Mouse (Mus musculus): ENCODE results near the gene D230025D16Rik. TPM values are rescaled to one million over a fixed set of nuclear protein-coding genes. Genes with fewer than 3 reads are reported as not detected.

D230025D16Rik gene
- polyA plus RNA-seq, 1 experiment from 2014 or later: 30.3 TPM

DNA sequence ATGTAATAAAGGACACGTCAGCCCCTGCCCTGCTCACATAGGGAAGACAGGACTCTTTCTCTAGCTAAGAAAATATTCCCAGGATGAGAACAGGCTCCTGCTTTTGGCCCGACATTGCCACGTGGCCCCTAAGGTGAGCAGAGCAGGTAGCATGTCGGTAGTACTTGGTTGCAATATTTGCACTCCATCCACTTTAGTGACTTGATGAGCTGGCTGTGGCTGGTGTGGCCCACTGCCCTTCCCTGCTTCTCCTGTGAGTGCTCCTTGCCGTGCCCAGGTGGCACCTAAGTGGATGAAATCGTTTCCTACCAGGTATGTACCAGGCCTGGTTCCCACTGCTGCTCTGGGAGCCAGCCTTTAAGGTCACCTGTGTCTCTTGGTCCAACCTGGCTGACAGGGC, 27.0 kb downstream of the D230025D16Rik start:
- Histone ChIP-seq H3K4me2 (no peak overlapping the region), H3K9me3 (replicated peaks) (no peaks in the 10 kb centered on the region), H3K27ac (replicated peaks) (no peak overlapping the region), H3K9ac (replicated peaks) (no peak overlapping the region), H3K4me3 (replicated peaks) (no peak overlapping the region), H3K4me1 (peaks cover 21% of the 10 kb centered on the region), H3K36me3 (peaks cover 57% of the 10 kb centered on the region), H3K27me3 (replicated peaks) (peaks cover 14% of the 10 kb centered on the region)
- 93% methylated on average over 6 of the region's 6 CpGs for WGBS
- ATAC-seq (ENCODE audit: low FRiP score): no peak

DNA sequence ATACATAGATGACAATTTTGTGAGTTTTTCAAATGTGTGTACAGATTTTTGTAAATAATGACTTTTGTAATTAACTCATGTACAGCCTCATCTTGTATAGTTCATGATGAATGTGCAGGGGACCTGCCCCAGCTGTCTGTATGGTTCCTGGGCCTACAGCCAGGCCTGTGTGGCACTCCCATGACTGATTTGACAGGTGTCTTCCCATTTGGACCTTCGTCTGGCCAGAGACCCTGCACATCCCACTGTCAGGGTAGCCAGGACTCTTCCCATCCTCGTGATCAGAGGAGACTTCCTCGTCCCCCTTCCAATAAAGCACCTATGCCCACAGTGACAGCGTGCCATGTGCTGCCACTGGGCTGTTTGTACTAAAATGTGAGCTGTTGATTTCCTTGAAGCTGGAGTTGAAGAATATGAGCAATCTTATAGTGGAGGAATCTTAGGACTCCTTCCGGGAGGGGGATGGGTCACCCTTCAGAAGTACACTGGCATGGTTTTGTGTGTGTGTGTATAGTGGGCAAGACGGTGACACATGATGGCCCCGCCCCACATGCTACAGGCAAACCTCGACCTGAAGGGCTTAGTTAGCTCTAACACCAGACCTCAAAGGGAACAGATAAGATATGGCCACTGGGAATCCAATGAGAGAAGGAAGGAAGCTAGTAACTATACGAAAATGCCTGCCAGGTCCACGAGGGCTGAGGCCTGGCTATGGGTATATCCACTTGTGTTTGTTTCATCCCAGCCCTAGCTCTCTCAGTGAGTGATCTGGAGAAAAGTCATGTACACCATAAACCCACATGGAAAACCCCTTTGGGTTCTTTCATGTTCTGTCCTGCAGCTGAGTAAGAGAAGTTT, 28.0 kb downstream of the D230025D16Rik start:
- Histone ChIP-seq H3K4me1 (peaks cover 21% of the 10 kb centered on the region), H3K27ac (replicated peaks) (no peak overlapping the region), H3K4me3 (replicated peaks) (no peak overlapping the region), H3K9ac (replicated peaks) (no peak overlapping the region), H3K9me3 (replicated peaks) (no peaks in the 10 kb centered on the region), H3K27me3 (replicated peaks) (peaks cover 21% of the 10 kb centered on the region), H3K4me2 (peak overlapping the region; percentile 97; the same call in 1 of the 2 replicates), H3K36me3 (peaks cover 48% of the 10 kb centered on the region)
- ATAC-seq (ENCODE audit: low FRiP score): no peak
- 94% methylated on average over 10 of the region's 10 CpGs for WGBS

DNA sequence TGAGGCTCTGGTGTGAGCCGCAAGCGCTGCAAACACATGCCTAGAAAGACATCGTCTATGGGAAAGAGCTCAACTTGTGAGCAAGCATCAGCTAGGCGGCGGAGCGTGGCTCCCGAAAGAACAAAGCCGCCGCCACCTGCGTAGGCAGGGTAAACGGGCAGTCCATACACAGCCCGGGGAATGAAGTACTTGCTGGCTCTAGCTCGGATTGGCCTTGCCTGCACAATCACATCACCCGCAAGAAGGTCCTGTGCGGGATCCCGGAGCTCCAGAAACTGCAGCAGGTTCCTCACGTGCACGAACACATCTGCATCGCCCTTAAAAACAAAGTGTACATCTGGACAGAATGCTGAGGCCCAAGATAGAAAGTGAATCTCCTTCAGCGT, 28.8 kb downstream of the D230025D16Rik start:
- ATAC-seq (ENCODE audit: low FRiP score): peak; percentile 13
- peaks cover 25% of the 10 kb centered on the region for H3K4me1 ChIP-seq
- WGBS: 30% methylated on average over 20 of the region's 20 CpGs
- peak overlapping the region; percentile 85 for H3K27ac ChIP-seq (replicated peaks)
- no peaks in the 10 kb centered on the region for H3K9me3 ChIP-seq (replicated peaks)
- peak overlapping the region; percentile 97 for H3K4me2 ChIP-seq
- peak overlapping the region; percentile 64 for H3K4me3 ChIP-seq (replicated peaks)
- H3K36me3 ChIP-seq: peaks cover 39% of the 10 kb centered on the region
- H3K9ac ChIP-seq (replicated peaks): peak overlapping the region; percentile 29; the same call in 1 of the 2 replicates
- peaks cover 30% of the 10 kb centered on the region for H3K27me3 ChIP-seq (replicated peaks)

DNA sequence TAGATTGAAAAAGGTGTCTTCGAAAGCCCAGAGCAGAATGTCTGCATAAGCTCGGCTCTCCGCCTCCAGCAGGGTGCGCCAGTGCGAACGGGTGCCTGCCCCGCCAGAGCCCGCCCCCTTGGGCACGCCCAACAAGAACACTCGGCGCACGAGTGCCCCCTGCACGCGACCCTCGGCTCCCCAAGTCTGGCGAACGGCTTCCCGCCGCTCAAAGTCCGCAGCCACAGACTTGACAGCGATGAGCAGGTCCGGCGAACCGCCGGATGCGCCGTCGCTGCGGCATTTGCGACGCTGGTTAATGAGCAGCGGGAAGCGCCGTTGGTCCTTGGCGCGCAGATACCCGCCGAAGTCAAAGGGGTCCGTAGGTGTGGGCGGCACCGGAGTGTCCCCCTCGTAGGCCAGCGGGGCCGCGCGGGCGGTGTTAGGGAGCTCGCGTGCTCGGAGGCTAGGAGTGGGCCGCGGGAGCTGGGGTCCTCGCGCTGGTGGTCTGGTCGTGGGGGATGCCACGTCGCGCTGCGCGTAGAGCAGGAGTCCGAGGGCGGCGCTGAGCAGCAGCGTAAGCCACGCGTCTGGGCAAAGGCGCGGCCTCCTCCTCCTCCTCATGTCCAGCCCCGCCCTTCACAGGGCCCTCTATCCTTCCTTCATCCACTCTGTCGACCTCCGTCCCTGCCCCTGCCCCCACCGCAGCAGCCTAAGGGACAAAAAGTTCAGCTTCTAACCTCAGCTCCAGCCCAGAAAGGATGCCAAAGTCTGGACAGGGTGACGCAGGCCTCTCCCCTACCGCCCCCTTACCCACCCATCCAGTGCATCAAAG, 29.4 kb downstream of the D230025D16Rik start:
- ATAC-seq (ENCODE audit: low FRiP score): peak; percentile 85
- Histone ChIP-seq H3K4me3 (replicated peaks) (peak overlapping the region; percentile 64), H3K4me2 (peak overlapping the region; percentile 97), H3K4me1 (peaks cover 31% of the 10 kb centered on the region), H3K9ac (replicated peaks) (peak overlapping the region; percentile 73), H3K27me3 (replicated peaks) (peaks cover 36% of the 10 kb centered on the region), H3K27ac (replicated peaks) (peak overlapping the region; percentile 85), H3K36me3 (peaks cover 33% of the 10 kb centered on the region), H3K9me3 (replicated peaks) (no peaks in the 10 kb centered on the region)
- under 1% methylated on average over 74 of the region's 74 CpGs for WGBS

DNA sequence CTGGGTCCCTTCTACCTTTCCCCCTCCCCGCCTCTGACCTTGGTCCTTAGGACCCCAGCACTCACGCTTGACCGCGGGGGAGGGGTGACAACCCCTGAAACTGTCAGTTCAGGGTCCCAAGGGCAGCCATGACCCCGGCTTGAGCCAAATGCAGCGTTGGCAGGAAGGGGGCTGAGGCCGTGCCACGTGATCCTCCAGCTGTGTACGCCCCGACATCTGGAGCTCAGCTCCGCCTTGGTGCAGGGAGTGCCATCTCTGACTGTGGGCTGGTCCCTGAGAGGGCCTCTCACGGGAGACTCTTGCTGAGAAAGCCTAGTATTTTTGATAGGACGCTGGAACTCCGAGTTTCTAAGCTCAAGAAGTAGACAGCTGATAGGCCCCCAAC, 30.0 kb downstream of the D230025D16Rik start, which contains the start of gene B3gnt9:
Gene B3gnt9, minus strand, starts transcription at position 188 of the 385 bp plus-strand sequence.
- Histone ChIP-seq H3K4me2 (peak within 1 kb of the TSS; percentile 97), H3K36me3 (peaks cover 27% of the 10 kb centered on the region), H3K9ac (replicated peaks) (peak within 1 kb of the TSS; percentile 73), H3K4me3 (replicated peaks) (peak within 1 kb of the TSS; percentile 64), H3K4me1 (peaks cover 37% of the 10 kb centered on the region), H3K27ac (replicated peaks) (peak within 1 kb of the TSS; percentile 85), H3K9me3 (replicated peaks) (no peaks in the 10 kb centered on the region), H3K27me3 (replicated peaks) (peaks cover 41% of the 10 kb centered on the region)
- ATAC-seq (ENCODE audit: low FRiP score): peak; percentile 34; the same call in 1 of the 2 replicates
- under 1% methylated on average over 14 of the region's 14 CpGs for WGBS

DNA sequence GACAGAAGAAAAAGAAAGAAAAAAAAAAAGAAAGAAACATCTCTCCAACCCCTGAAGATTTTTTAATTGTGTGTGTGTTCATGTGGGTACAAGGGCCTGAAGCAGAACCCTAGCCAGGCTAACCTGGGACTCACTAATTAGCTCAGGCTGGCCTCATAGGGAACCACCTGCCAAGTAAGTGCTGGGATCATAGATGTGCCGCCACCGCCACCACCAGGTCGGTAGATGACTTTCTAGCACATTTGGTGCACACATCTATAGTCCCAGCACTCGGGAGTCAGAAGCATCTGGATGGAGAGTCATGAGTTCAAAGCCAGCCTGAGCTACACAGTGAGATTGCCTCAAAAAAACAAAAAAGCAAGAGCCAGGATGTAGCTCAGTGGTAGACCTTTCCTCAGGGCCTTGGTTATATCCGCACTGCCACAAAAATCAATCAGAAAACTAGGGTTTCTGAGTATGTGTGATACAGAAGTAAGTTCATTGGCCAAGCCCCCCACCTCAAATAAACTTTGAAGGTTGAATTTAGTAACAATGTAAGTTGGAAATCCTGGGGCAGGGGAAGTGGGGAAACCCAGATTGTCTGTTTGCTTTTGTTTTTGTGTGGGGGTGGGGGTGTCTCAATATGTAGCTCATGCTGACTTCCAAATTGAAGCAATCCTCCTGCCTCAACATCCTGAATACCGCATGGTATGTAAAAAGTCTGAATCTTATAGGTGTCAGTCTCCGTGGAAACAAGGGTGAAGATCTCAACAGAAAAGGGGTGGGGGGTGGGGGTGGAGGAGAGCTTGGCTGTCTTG, 32.6 kb downstream of the D230025D16Rik start:
- Histone ChIP-seq H3K9me3 (replicated peaks) (no peaks in the 10 kb centered on the region), H3K36me3 (0 out of 2 replicates have a peak, but pooled peaks cover 4% of the 10 kb centered on the region), H3K9ac (replicated peaks) (no peak overlapping the region), H3K4me2 (no peak overlapping the region), H3K4me1 (peaks cover 38% of the 10 kb centered on the region), H3K27me3 (replicated peaks) (peaks cover 63% of the 10 kb centered on the region), H3K4me3 (replicated peaks) (no peak overlapping the region), H3K27ac (replicated peaks) (no peak overlapping the region)
- WGBS: 70% methylated on average over 7 of the region's 7 CpGs
- ATAC-seq (ENCODE audit: low FRiP score): no peak

DNA sequence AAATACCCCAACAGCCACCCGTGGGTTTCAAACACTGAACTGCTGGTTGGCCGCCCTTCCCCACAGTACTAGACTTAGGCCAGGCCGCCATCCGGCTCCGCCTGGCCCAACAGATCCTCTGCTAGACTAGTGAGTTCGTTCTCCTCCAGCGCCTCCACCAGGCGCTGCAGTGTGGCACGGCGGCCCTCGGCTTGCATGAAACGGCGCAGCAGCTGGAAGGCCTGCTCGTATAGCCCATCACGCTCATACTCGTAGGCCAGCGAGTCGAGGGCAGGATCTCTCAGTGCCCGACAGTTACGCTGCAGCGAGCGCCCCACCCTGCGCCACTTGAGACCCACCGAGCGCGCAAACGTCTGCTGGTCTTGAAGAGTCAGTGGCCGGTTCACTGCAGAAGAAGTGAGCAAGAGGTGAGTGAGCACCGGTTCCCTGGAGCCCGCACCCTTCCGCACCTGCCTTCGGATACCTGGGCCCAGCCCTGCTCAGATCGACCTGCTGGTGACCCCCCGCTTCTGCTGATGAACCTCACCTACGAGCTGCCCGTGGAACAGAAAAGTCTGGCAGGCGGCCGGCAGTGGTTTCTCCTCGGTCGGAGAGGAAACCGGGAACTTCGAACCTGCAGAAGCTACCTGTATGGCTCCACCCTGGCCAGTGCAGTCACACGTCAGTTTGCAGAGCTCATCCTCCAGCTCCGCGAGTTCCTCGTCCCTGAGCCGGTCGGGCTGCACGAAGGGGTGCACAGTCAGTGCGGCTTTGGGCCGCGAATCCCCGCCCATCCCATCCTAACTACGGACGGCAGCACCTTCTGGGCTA, 34.2 kb downstream of the D230025D16Rik start:
- ATAC-seq (ENCODE audit: low FRiP score): peak; percentile 20; the same call in 1 of the 2 replicates
- Histone ChIP-seq H3K4me2 (peak overlapping the region; percentile 82), H3K4me3 (replicated peaks) (peak overlapping the region; percentile 41), H3K36me3 (no peaks in the 10 kb centered on the region), H3K27me3 (replicated peaks) (peaks cover 77% of the 10 kb centered on the region), H3K9me3 (replicated peaks) (no peaks in the 10 kb centered on the region), H3K4me1 (peaks cover 35% of the 10 kb centered on the region), H3K27ac (replicated peaks) (no peak overlapping the region), H3K9ac (replicated peaks) (peak overlapping the region; percentile 18; the same call in 1 of the 2 replicates)
- 4% methylated on average over 55 of the region's 55 CpGs for WGBS

DNA sequence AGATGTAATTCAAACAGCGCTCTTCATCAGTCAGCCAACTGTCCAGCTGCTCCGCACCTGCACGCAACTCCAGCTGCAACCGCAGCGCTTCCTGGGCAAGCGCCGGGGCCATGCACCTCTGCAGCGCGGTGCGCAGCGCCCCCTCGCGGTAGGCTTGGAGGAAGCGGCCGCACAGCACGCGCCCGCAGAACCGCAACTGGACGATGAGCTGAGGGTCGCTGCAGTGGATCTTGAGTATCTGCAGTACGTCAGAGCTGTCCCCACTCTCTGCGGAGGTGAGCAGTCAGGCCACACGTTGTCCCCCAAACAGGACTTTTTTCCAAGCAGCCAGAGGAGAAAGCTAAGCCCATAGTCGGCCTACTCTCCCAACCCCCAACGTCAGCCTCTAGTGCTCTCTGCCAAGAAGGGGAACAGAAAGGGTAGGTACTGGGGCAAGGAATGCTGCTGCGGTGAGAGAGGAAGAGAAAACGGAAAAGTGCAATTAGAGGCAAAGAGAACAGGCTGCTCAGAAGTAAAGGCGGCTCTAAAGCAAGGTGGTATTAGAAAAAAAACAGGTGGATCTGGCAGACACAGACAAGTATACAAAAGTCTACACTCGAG, 34.9 kb downstream of the D230025D16Rik start:
- no peaks in the 10 kb centered on the region for H3K36me3 ChIP-seq
- H3K9ac ChIP-seq (replicated peaks): peak overlapping the region; percentile 18; the same call in 1 of the 2 replicates
- peaks cover 83% of the 10 kb centered on the region for H3K27me3 ChIP-seq (replicated peaks)
- peaks cover 34% of the 10 kb centered on the region for H3K4me1 ChIP-seq
- H3K4me2 ChIP-seq: peak overlapping the region; percentile 82
- H3K27ac ChIP-seq (replicated peaks): no peak overlapping the region
- ATAC-seq (ENCODE audit: low FRiP score): peak; percentile 62; the same call in 1 of the 2 replicates
- H3K4me3 ChIP-seq (replicated peaks): peak overlapping the region; percentile 41
- H3K9me3 ChIP-seq (replicated peaks): no peaks in the 10 kb centered on the region
- 3% methylated on average over 30 of the region's 30 CpGs for WGBS

DNA sequence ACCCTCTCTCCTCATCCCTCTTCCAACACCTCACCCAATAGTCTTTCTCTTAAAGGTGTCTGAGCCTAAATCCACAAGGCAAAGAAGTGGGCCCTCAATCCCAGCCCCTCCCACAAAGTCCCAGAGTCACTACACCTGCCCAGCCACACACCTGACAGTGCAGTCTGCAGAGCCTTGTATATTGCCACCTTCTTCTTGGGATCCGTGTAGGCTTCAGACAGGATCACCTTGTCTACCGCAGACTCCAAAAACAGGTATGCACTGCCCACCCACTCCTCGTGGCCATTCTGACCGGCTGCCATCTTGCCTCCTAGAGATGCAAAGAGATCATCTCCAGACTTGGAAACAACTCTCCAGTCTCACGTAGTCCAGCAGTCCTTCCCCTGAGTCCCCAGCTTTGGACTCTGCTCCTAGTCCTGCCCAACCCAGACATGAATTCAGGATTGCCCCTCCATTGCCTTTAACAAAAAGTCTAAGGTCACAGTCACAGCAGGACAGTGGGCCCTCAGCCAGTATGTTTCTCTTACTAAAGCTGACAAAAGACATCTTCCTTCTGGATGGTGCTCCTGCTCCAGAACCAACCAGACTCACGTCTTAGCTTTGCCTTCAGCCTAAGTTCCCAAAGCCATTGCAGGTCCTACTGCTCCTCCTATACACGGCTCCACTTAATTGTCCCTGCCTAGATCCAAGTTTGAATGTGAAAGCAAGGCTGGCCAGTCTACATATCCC, 35.6 kb downstream of the D230025D16Rik start:
- ATAC-seq (ENCODE audit: low FRiP score): no peak
- WGBS: 67% methylated on average over 7 of the region's 7 CpGs
- Histone ChIP-seq H3K27me3 (replicated peaks) (peaks cover 87% of the 10 kb centered on the region), H3K4me3 (replicated peaks) (no peak overlapping the region), H3K36me3 (no peaks in the 10 kb centered on the region), H3K4me1 (peaks cover 32% of the 10 kb centered on the region), H3K9me3 (replicated peaks) (no peaks in the 10 kb centered on the region), H3K4me2 (no peak overlapping the region), H3K27ac (replicated peaks) (no peak overlapping the region), H3K9ac (replicated peaks) (no peak overlapping the region)

All from neural tube, embryonic 15.5 days (tissue).